Mouse (Mus musculus): Measurements from ENCODE around the gene Jchain.
A peak's percentile ranks its signal among the peaks of the same experiment; 100 is the strongest.

- TF ChIP-seq POLR2AphosphoS2 (IDR thresholded peaks at IDR 0.05; ENCODE audit: low read depth, low read length), result no peak
- peak; percentile 48; the same call in 1 of the 2 replicates for TF ChIP-seq JUND (conservative IDR thresholded peaks at IDR 0.05; ENCODE audit: low read depth, low read length)
- peak; percentile 58 for TF ChIP-seq POLR2A (IDR thresholded peaks at IDR 0.05; ENCODE audit: low read depth, low read length)
- TF ChIP-seq CTCF (conservative IDR thresholded peaks at IDR 0.05 in 1 of 2, IDR thresholded peaks at IDR 0.05 in 1 of 2; ENCODE audit: low read depth in 2 of 2, low read length in 2 of 2), result no peak
- TF ChIP-seq ZC3H11A (IDR thresholded peaks at IDR 0.05; ENCODE audit: low read depth, low read length), result no peak
- TF ChIP-seq EP300 (IDR thresholded peaks at IDR 0.05; ENCODE audit: low read length), result peak; percentile 53
- no peak for TF ChIP-seq MAFK (IDR thresholded peaks at IDR 0.05; ENCODE audit: insufficient replicate concordance, low read length)
- TF ChIP-seq NELFE (IDR thresholded peaks at IDR 0.05; ENCODE audit: low read depth, low read length), result no peak
- no peak for TF ChIP-seq ZKSCAN1 (IDR thresholded peaks at IDR 0.05; ENCODE audit: borderline replicate concordance, low read depth, low read length)
These were observed at the start of gene Jchain for GRCm38 (mm10) chr5:88527657-88528056.

All from CH12.LX (cell line).